Mouse (Mus musculus) lung, postnatal 10 days (tissue): Measurements from ENCODE around the gene Sptbn1.

Source experiments
- DNase-seq: peaks from one replicate; pipeline ENCODE4 v3.0.0; 2021

Sptbn1 gene

GRCm38 (mm10) chr11:30118038-30118437 lies 149.9 kb downstream of the Sptbn1 start:
- DNase-seq, result no peak

GRCm38 (mm10) chr11:30113631-30114030 lies 154.3 kb downstream of the Sptbn1 start:
- no peak for DNase-seq

GRCm38 (mm10) chr11:30110634-30111033 lies 157.3 kb downstream of the Sptbn1 start:
- no peak for DNase-seq

- DNase-seq, result no peak
Observed at GRCm38 (mm10) chr11:30104177-30104576, 163.8 kb downstream of the Sptbn1 start.

- DNase-seq, result no peak
Observed at GRCm38 (mm10) chr11:30102594-30102993, 165.4 kb downstream of the Sptbn1 start.

- DNase-seq, result no peak
Observed at GRCm38 (mm10) chr11:30101796-30102195, 166.2 kb downstream of the Sptbn1 start.

GRCm38 (mm10) chr11:30101162-30101561 lies 166.8 kb downstream of the Sptbn1 start:
- no peak for DNase-seq

- no peak for DNase-seq
Observed at GRCm38 (mm10) chr11:30099916-30100315, 168.1 kb downstream of the Sptbn1 start.

GRCm38 (mm10) chr11:30095212-30095773 lies 172.7 kb downstream of the Sptbn1 start:
- no peak for DNase-seq

GRCm38 (mm10) chr11:30091892-30092291 lies 176.1 kb downstream of the Sptbn1 start:
- peak; percentile 45 for DNase-seq

- DNase-seq, result no peak
Observed at GRCm38 (mm10) chr11:30085114-30085513, 182.9 kb downstream of the Sptbn1 start.

- DNase-seq, result no peak
Observed at GRCm38 (mm10) chr11:30057299-30057698, 210.7 kb downstream of the Sptbn1 start.
